Mouse (Mus musculus) erythroblast, embryonic 14.5 days (primary cell): Measurements from ENCODE around the gene Lrrc4.

Experiments used
- GATA1 ChIP-seq: IDR thresholded peaks from 2 replicates; pipeline ENCODE4 v1.6.1; 2012; ENCODE audit warnings: low read length, inconsistent platforms, mixed read lengths
- TAL1 ChIP-seq: IDR thresholded peaks from 3 replicates; pipeline ENCODE4 v1.6.1; 2012; ENCODE audit warnings: low read length, inconsistent platforms, mixed read lengths

DNA sequence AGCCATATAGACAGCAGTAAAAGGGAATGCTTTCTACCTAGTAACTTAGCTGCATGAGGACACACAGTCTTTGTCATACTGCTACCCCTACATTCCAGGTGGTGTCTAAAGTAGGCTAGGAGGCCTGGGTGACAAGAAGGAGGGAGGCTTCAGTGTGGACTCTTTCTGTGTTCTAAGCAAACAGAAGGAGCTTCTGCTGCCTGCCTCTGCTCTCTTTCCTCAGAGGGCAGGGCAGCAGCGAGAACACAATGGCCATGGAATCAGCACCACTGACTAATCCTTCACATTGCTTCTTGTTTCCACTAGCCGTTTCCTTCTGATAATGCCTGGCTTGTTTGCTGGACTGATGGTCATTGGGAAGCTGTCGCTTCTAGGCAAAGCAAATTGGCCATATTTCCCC lies 40.4 kb downstream of the Lrrc4 start:
- TF ChIP-seq GATA1 (no peak), TAL1 (no peak)
